9 mouse cellular contexts compared by ENCODE assay signal in genomic region chr2:145257332-145257731, GRCm38 (mm10).
DNase-seq lines count a peak whose midpoint lies in the region; ATAC-seq and TF ChIP-seq lines count a peak whose summit lies in the region.
"Had no signal": no experiment of that assay in that cellular context is flagged by ENCODE, and none has a peak within 500 bp of the region (broad histone marks: within the 10 kb centered on the region; RNA-seq: fewer than 3 reads in every experiment).

No protein-coding gene starts in this region.

- WGBS in cerebellum, adult 2 months = 29% methylated on average over 3 of the region's 3 CpGs
- WGBS in heart, embryonic 14.5 days = 35% methylated on average over 3 of the region's 3 CpGs
- 50% methylated on average over 3 of the region's 3 CpGs for WGBS in liver, postnatal 0 days (ENCODE audit: insufficient replicate concordance)
- WGBS in forebrain, embryonic 13.5 days = 81% methylated on average over 3 of the region's 3 CpGs

- H3K4me1 ChIP-seq in cerebellum, adult 2 months (ENCODE audit: control insufficient read depth, insufficient read depth, low read length) = no peaks in the 10 kb centered on the region
- H3K4me1 ChIP-seq in heart, embryonic 14.5 days (ENCODE audit: control insufficient read depth in 2 of 2, insufficient read depth in 2 of 2, low read length in 2 of 2) = peaks cover 0 to 3% of the 10 kb centered on the region in 2 experiments; a peak in 2 of 4 replicates
- H3K4me1 ChIP-seq in liver, postnatal 0 days (ENCODE audit: insufficient read depth) = 0 out of 2 replicates have a peak, but pooled peaks cover 2% of the 10 kb centered on the region
- H3K4me1 ChIP-seq in forebrain, embryonic 13.5 days = no peaks in the 10 kb centered on the region
- H3K4me1 ChIP-seq: neural tube, embryonic 13.5 days had no signal

- H3K4me3 ChIP-seq in cerebellum, adult 2 months (replicated peaks; ENCODE audit: insufficient read depth, low read depth, low read length) = no peak overlapping the region
- no peak overlapping the region for H3K4me3 ChIP-seq in heart, embryonic 14.5 days (ENCODE audit: control insufficient read depth in 1 of 2, insufficient read depth in 1 of 2, low read depth in 1 of 2, low read length in 2 of 2)
- H3K4me3 ChIP-seq in liver, postnatal 0 days (ENCODE audit: low read depth, low read length) = no peak overlapping the region
- H3K4me3 ChIP-seq in forebrain, embryonic 13.5 days = no peak overlapping the region
- H3K4me3 ChIP-seq: neural tube, embryonic 13.5 days had no signal

- no peak for TF ChIP-seq EP300 in liver, postnatal 0 days (IDR thresholded peaks at IDR 0.05; ENCODE audit: low read depth)

- no peak for TF ChIP-seq POLR2A in cerebellum, adult 2 months (IDR thresholded peaks at IDR 0.05; ENCODE audit: borderline replicate concordance, insufficient read depth, low read length)

- peak; percentile 36 to 40 for DNase-seq in cerebellum, adult 2 months
- no peak for DNase-seq in cerebellum, adult 11 months
- DNase-seq in adrenal gland, adult 8-10 months = peak; percentile 47
- DNase-seq in liver, postnatal 0 days = peak; percentile 65
- peak; percentile 57 to 74 for DNase-seq in urinary bladder, postnatal 4 days (ENCODE audit: low spot score in 2 of 2)
- DNase-seq in thymus, postnatal 25 days = no peak

- H3K9ac ChIP-seq in heart, embryonic 14.5 days (ENCODE audit: low read length) = no peak overlapping the region
- H3K9ac ChIP-seq in liver, postnatal 0 days (replicated peaks) = no peak overlapping the region
- no peak overlapping the region for H3K9ac ChIP-seq in forebrain, embryonic 13.5 days
- H3K9ac ChIP-seq: neural tube, embryonic 13.5 days had no signal

- peak; percentile 50; the same call in 1 of the 2 replicates for ATAC-seq in heart, embryonic 14.5 days (ENCODE audit: insufficient number of reproducible peaks, insufficient read depth, low FRiP score, low read depth)
- no peak for ATAC-seq in liver, postnatal 0 days
- no peak for ATAC-seq in forebrain, embryonic 13.5 days

- H3K4me2 ChIP-seq in heart, embryonic 14.5 days (ENCODE audit: low read length) = no peak overlapping the region
- H3K4me2 ChIP-seq in liver, postnatal 0 days (ENCODE audit: low read depth, low read length) = no peak overlapping the region
- H3K4me2 ChIP-seq in forebrain, embryonic 13.5 days = no peak overlapping the region
- H3K4me2 ChIP-seq: neural tube, embryonic 13.5 days had no signal

- TF ChIP-seq CTCF in cerebellum, adult 2 months (IDR thresholded peaks at IDR 0.05; ENCODE audit: borderline replicate concordance, insufficient read depth, low read depth, low read length) = no peak
- no peak for TF ChIP-seq CTCF in liver, postnatal 0 days (IDR thresholded peaks at IDR 0.05; ENCODE audit: low read depth)

- H3K27me3 ChIP-seq in cerebellum, adult 2 months (ENCODE audit: control insufficient read depth, insufficient read depth, low read length) = no peaks in the 10 kb centered on the region
- no peaks in the 10 kb centered on the region for H3K27me3 ChIP-seq in heart, embryonic 14.5 days (ENCODE audit: control insufficient read depth, insufficient read depth, low read length)
- H3K27me3 ChIP-seq in liver, postnatal 0 days (ENCODE audit: insufficient read depth, low read length) = no peaks in the 10 kb centered on the region
- H3K27me3 ChIP-seq in forebrain, embryonic 13.5 days = no peaks in the 10 kb centered on the region
- H3K27me3 ChIP-seq: neural tube, embryonic 13.5 days had no signal

- no peak overlapping the region for H3K27ac ChIP-seq in cerebellum, adult 2 months (ENCODE audit: insufficient read depth, low read length)
- no peak overlapping the region for H3K27ac ChIP-seq in heart, embryonic 14.5 days (replicated peaks in 1 of 2; ENCODE audit: control insufficient read depth in 1 of 2, insufficient read depth in 1 of 2, low read depth in 2 of 2, low read length in 2 of 2)
- H3K27ac ChIP-seq in liver, postnatal 0 days (ENCODE audit: low read depth) = no peak overlapping the region
- no peak overlapping the region for H3K27ac ChIP-seq in forebrain, embryonic 13.5 days
- H3K27ac ChIP-seq: neural tube, embryonic 13.5 days had no signal

- no peaks in the 10 kb centered on the region for H3K36me3 ChIP-seq in heart, embryonic 14.5 days (ENCODE audit: control insufficient read depth, insufficient read depth, low read length)
- no peaks in the 10 kb centered on the region for H3K36me3 ChIP-seq in liver, postnatal 0 days (replicated peaks; ENCODE audit: insufficient read depth, low read length)
- no peaks in the 10 kb centered on the region for H3K36me3 ChIP-seq in forebrain, embryonic 13.5 days (ENCODE audit: poor library complexity, severe bottlenecking)
- H3K36me3 ChIP-seq: neural tube, embryonic 13.5 days had no signal

- H3K9me3 ChIP-seq in heart, embryonic 14.5 days (ENCODE audit: control insufficient read depth, low read length) = no peaks in the 10 kb centered on the region
- H3K9me3 ChIP-seq in liver, postnatal 0 days (ENCODE audit: low read length) = no peaks in the 10 kb centered on the region
- no peaks in the 10 kb centered on the region for H3K9me3 ChIP-seq in forebrain, embryonic 13.5 days (replicated peaks)
- H3K9me3 ChIP-seq: neural tube, embryonic 13.5 days had no signal

Comparison
In these comparisons a context has a peak if more than half of its experiments do, and no peak if none do; other contexts are left out.
1. DNase-seq: peak in cerebellum, adult 2 months (2 of 2), adrenal gland, adult 8-10 months (single experiment), liver, postnatal 0 days (single experiment) and urinary bladder, postnatal 4 days (2 of 2); none in cerebellum, adult 11 months (single experiment) and thymus, postnatal 25 days (single experiment).